Mouse (Mus musculus): ENCODE data around the gene Srp72. TPM values are rescaled to one million over a fixed set of nuclear protein-coding genes. Genes with fewer than 3 reads are reported as not detected.
"Not testable (repeated sequence)": the region's sequence is repeated elsewhere in the genome, so short reads cannot be mapped to it uniquely, and the experiment has no call there.

The Srp72 gene
- polyA plus RNA-seq, 1 experiment from 2014 or later: 89.5 TPM

- no peak within 1 kb of the TSS for H3K4me2 ChIP-seq (ENCODE audit: low read depth, low read length)
- ATAC-seq (replicated peaks; ENCODE audit: insufficient number of reproducible peaks, low FRiP score, low TSS enrichment, low read depth): no peak
- H3K9me3 ChIP-seq (replicated peaks; ENCODE audit: control insufficient read depth, low read length): no peaks in the 10 kb centered on the region
- WGBS: 97% methylated on average over 6 of the region's 6 CpGs
- H3K9ac ChIP-seq (replicated peaks; ENCODE audit: low read length): no peak within 1 kb of the TSS
- no peak for DNase-seq (ENCODE audit: low spot score)
- H3K27me3 ChIP-seq (ENCODE audit: control insufficient read depth, insufficient read depth, low read length): no peaks in the 10 kb centered on the region
- no peak within 1 kb of the TSS for H3K4me3 ChIP-seq (ENCODE audit: low read depth, low read length)
- no peaks in the 10 kb centered on the region for H3K36me3 ChIP-seq (replicated peaks; ENCODE audit: control insufficient read depth, insufficient read depth, low read depth, low read length)
- H3K4me1 ChIP-seq (ENCODE audit: control insufficient read depth, insufficient read depth, low read length): no peaks in the 10 kb centered on the region
- no peak within 1 kb of the TSS for H3K27ac ChIP-seq (replicated peaks; ENCODE audit: low read depth, low read length)
Measured at GRCm38 (mm10) chr5:77004051-77004821, 29.8 kb downstream of the Srp72 start, which contains the start of gene Arl9. Gene Arl9, plus strand, starts transcription at chr5:77004055.

- no peaks in the 10 kb centered on the region for H3K36me3 ChIP-seq (replicated peaks; ENCODE audit: control insufficient read depth, insufficient read depth, low read depth, low read length)
- no peaks in the 10 kb centered on the region for H3K27me3 ChIP-seq (ENCODE audit: control insufficient read depth, insufficient read depth, low read length)
- no peak overlapping the region for H3K27ac ChIP-seq (replicated peaks; ENCODE audit: low read depth, low read length)
- no peaks in the 10 kb centered on the region for H3K4me1 ChIP-seq (ENCODE audit: control insufficient read depth, insufficient read depth, low read length)
- no peak for DNase-seq (ENCODE audit: low spot score)
- no peak overlapping the region for H3K4me2 ChIP-seq (ENCODE audit: low read depth, low read length)
- no peak overlapping the region for H3K4me3 ChIP-seq (ENCODE audit: low read depth, low read length)
- 92% methylated on average over 9 of the region's 9 CpGs for WGBS
- no peaks in the 10 kb centered on the region for H3K9me3 ChIP-seq (replicated peaks; ENCODE audit: control insufficient read depth, low read length)
- no peak overlapping the region for H3K9ac ChIP-seq (replicated peaks; ENCODE audit: low read length)
- ATAC-seq (replicated peaks; ENCODE audit: insufficient number of reproducible peaks, low FRiP score, low TSS enrichment, low read depth): no peak
Measured at GRCm38 (mm10) chr5:77010352-77010751, 35.9 kb downstream of the Srp72 start.

- DNase-seq (ENCODE audit: low spot score) (no peak), ATAC-seq (replicated peaks; ENCODE audit: insufficient number of reproducible peaks, low FRiP score, low TSS enrichment, low read depth) (no peak)
Measured at GRCm38 (mm10) chr5:77011082-77011481, 36.6 kb downstream of the Srp72 start.

DNA sequence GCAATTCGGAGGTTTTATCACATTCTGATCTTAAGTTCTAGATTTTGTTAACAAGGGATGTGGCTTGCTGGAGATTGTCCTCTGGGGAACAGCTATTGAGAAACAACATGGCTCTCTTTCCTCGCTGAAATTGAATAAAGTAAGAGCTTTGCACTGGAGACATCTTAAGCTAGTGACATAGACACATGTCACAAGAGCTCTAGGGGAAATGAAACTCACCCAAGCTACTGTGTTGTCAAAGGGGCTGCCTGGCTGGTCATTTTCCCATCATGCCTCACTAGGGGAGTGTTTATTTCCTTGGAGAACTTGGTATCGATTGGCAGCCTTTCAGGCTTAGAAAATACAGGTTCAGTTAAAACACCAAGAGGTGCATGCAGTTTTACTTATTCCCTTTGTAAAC lies 38.7 kb downstream of the Srp72 start:
- ATAC-seq (replicated peaks; ENCODE audit: insufficient number of reproducible peaks, low FRiP score, low TSS enrichment, low read depth) (no peak), DNase-seq (ENCODE audit: low spot score) (no peak)
- Histone ChIP-seq H3K27ac (replicated peaks; ENCODE audit: low read depth, low read length) (no peak overlapping the region), H3K4me3 (ENCODE audit: low read depth, low read length) (no peak overlapping the region), H3K36me3 (replicated peaks; ENCODE audit: control insufficient read depth, insufficient read depth, low read depth, low read length) (no peaks in the 10 kb centered on the region), H3K27me3 (ENCODE audit: control insufficient read depth, insufficient read depth, low read length) (no peaks in the 10 kb centered on the region), H3K4me2 (ENCODE audit: low read depth, low read length) (no peak overlapping the region), H3K9me3 (replicated peaks; ENCODE audit: control insufficient read depth, low read length) (no peaks in the 10 kb centered on the region), H3K9ac (replicated peaks; ENCODE audit: low read length) (no peak overlapping the region), H3K4me1 (ENCODE audit: control insufficient read depth, insufficient read depth, low read length) (no peaks in the 10 kb centered on the region)
- 77% methylated on average over 3 of the region's 3 CpGs for WGBS

More at GRCm38 (mm10) chr5:77011082-77011481, 36.6 kb downstream of the Srp72 start:
- no peak overlapping the region for H3K27ac ChIP-seq (replicated peaks; ENCODE audit: low read depth, low read length)
- no peak overlapping the region for H3K4me2 ChIP-seq (ENCODE audit: low read depth, low read length)
- no peak overlapping the region for H3K4me3 ChIP-seq (ENCODE audit: low read depth, low read length)
- no peak overlapping the region for H3K9ac ChIP-seq (replicated peaks; ENCODE audit: low read length)
- no peaks in the 10 kb centered on the region for H3K4me1 ChIP-seq (ENCODE audit: control insufficient read depth, insufficient read depth, low read length)
- WGBS: 66% methylated on average over 3 of the region's 3 CpGs
- H3K9me3 ChIP-seq (replicated peaks; ENCODE audit: control insufficient read depth, low read length): no peaks in the 10 kb centered on the region
- H3K27me3 ChIP-seq (ENCODE audit: control insufficient read depth, insufficient read depth, low read length): no peaks in the 10 kb centered on the region
- H3K36me3 ChIP-seq (replicated peaks; ENCODE audit: control insufficient read depth, insufficient read depth, low read depth, low read length): no peaks in the 10 kb centered on the region

- peak; percentile 95 for ATAC-seq (replicated peaks; ENCODE audit: insufficient number of reproducible peaks, low FRiP score, low TSS enrichment, low read depth)
Measured at GRCm38 (mm10) chr5:77015544-77016482, 41.3 kb downstream of the Srp72 start, which contains the start of gene Thegl. Gene Thegl, plus strand, starts transcription at chr5:77016023.

DNA sequence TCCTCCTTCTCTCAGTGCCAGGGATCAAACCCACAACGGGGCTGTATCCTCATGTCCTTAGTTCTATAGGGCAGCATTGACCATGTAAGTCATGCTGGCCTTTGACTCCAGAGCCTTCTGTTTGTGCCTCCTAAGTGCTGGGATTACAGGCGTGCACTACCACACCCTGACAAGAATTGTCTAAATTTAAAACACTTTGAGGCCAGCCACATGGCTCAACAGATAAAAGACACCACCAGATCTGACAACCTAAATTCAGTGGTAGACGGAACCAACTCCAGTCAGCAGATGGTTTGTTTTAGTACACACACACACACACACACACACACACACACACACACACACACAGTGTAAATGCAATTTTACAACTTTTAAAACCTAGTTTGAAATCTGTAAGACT lies 53.6 kb downstream of the Srp72 start:
- Histone ChIP-seq H3K27ac (replicated peaks; ENCODE audit: low read depth, low read length) (no peak overlapping the region), H3K9ac (replicated peaks; ENCODE audit: low read length) (no peak overlapping the region), H3K27me3 (ENCODE audit: control insufficient read depth, insufficient read depth, low read length) (no peaks in the 10 kb centered on the region), H3K4me3 (ENCODE audit: low read depth, low read length) (no peak overlapping the region), H3K9me3 (replicated peaks; ENCODE audit: control insufficient read depth, low read length) (no peaks in the 10 kb centered on the region), H3K4me2 (ENCODE audit: low read depth, low read length) (no peak overlapping the region), H3K36me3 (replicated peaks; ENCODE audit: control insufficient read depth, insufficient read depth, low read depth, low read length) (no peaks in the 10 kb centered on the region), H3K4me1 (ENCODE audit: control insufficient read depth, insufficient read depth, low read length) (no peaks in the 10 kb centered on the region)
- ATAC-seq (replicated peaks; ENCODE audit: insufficient number of reproducible peaks, low FRiP score, low TSS enrichment, low read depth) (no peak), DNase-seq (ENCODE audit: low spot score) (no peak)
- WGBS: 76% methylated on average over 3 of the region's 3 CpGs

More at GRCm38 (mm10) chr5:77015544-77016482, 41.3 kb downstream of the Srp72 start, which contains the start of gene Thegl:
- no peaks in the 10 kb centered on the region for H3K9me3 ChIP-seq (replicated peaks; ENCODE audit: control insufficient read depth, low read length)
- no peaks in the 10 kb centered on the region for H3K27me3 ChIP-seq (ENCODE audit: control insufficient read depth, insufficient read depth, low read length)
- H3K4me1 ChIP-seq (ENCODE audit: control insufficient read depth, insufficient read depth, low read length): no peaks in the 10 kb centered on the region
- H3K4me3 ChIP-seq (ENCODE audit: low read depth, low read length): peak within 1 kb of the TSS; percentile 44
- peak within 1 kb of the TSS; percentile 76 for H3K4me2 ChIP-seq (ENCODE audit: low read depth, low read length)
- no peak within 1 kb of the TSS for H3K27ac ChIP-seq (replicated peaks; ENCODE audit: low read depth, low read length)
- H3K36me3 ChIP-seq (replicated peaks; ENCODE audit: control insufficient read depth, insufficient read depth, low read depth, low read length): no peaks in the 10 kb centered on the region
- DNase-seq (ENCODE audit: low spot score): peak; percentile 85
- no peak within 1 kb of the TSS for H3K9ac ChIP-seq (replicated peaks; ENCODE audit: low read length)
- 10% methylated on average over 57 of the region's 57 CpGs for WGBS

DNA sequence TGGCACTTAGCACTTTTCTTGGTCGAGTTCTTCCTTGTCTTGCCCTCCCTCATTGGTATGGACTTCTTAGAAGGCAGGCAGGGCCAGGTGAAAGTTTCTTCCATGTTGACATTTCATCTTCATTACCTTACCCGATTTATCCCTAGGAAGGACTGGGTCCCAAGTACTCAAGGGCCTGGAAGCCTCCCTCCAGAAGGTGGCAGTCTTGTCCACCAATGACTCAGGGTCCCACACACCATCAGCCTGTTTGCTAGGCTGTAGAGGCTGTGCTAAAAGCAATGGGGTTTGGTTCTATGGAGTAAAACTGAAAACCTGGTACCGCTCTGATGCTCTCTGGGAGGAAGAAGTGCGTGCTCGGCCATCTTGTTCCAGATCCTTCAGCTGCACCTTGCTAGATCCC lies 55.3 kb downstream of the Srp72 start:
- DNase-seq (ENCODE audit: low spot score) (peak; percentile 36), ATAC-seq (replicated peaks; ENCODE audit: insufficient number of reproducible peaks, low FRiP score, low TSS enrichment, low read depth) (no peak)
- Histone ChIP-seq H3K9ac (replicated peaks; ENCODE audit: low read length) (no peak overlapping the region), H3K9me3 (replicated peaks; ENCODE audit: control insufficient read depth, low read length) (no peaks in the 10 kb centered on the region), H3K27me3 (ENCODE audit: control insufficient read depth, insufficient read depth, low read length) (no peaks in the 10 kb centered on the region), H3K36me3 (replicated peaks; ENCODE audit: control insufficient read depth, insufficient read depth, low read depth, low read length) (no peaks in the 10 kb centered on the region), H3K4me1 (ENCODE audit: control insufficient read depth, insufficient read depth, low read length) (no peaks in the 10 kb centered on the region), H3K4me3 (ENCODE audit: low read depth, low read length) (no peak overlapping the region), H3K4me2 (ENCODE audit: low read depth, low read length) (no peak overlapping the region), H3K27ac (replicated peaks; ENCODE audit: low read depth, low read length) (no peak overlapping the region)
- 83% methylated on average over 5 of the region's 5 CpGs for WGBS

GRCm38 (mm10) chr5:77035101-77035500 lies 60.6 kb downstream of the Srp72 start:
- DNase-seq (ENCODE audit: low spot score); H3K27me3 ChIP-seq (ENCODE audit: control insufficient read depth, insufficient read depth, low read length); H3K4me1 ChIP-seq (ENCODE audit: control insufficient read depth, insufficient read depth, low read length); ATAC-seq (replicated peaks; ENCODE audit: insufficient number of reproducible peaks, low FRiP score, low TSS enrichment, low read depth); H3K4me2 ChIP-seq (ENCODE audit: low read depth, low read length); H3K27ac ChIP-seq (replicated peaks; ENCODE audit: low read depth, low read length); H3K9ac ChIP-seq (replicated peaks; ENCODE audit: low read length); H3K9me3 ChIP-seq (replicated peaks; ENCODE audit: control insufficient read depth, low read length); H3K4me3 ChIP-seq (ENCODE audit: low read depth, low read length); H3K36me3 ChIP-seq (replicated peaks; ENCODE audit: control insufficient read depth, insufficient read depth, low read depth, low read length): not testable (repeated sequence)

Measured in embryonic facial prominence, embryonic 11.5 days (tissue).